Mouse (Mus musculus) left cerebral cortex, postnatal 36 days (tissue): ENCODE data around the gene Ptprm. TPM values are rescaled to one million over a fixed set of nuclear protein-coding genes. Genes with fewer than 3 reads are reported as not detected.

Source experiments
- DNase-seq, 2 experiments: peaks; one replicate each; pipeline ENCODE4 v3.0.0; 2021 to 2022; ENCODE audit warnings: low spot score in 2 of 2, mixed read lengths in 1 of 2
- intact Hi-C: fragments of 180-260 bp; cut with DNase I; formaldehyde crosslinking; loops from one replicate; pipeline ENCODE4 v1.15.1; 2025
- total RNA-seq, 2 experiments: library from RNA; stranded (reverse); gene quantifications; 2 replicates each; pipeline ENCODE4 v1.2.3; 2021

Gene Ptprm
- total RNA-seq, 2 experiments from 2014 or later, result 34.1 to 41.6 TPM

DNA sequence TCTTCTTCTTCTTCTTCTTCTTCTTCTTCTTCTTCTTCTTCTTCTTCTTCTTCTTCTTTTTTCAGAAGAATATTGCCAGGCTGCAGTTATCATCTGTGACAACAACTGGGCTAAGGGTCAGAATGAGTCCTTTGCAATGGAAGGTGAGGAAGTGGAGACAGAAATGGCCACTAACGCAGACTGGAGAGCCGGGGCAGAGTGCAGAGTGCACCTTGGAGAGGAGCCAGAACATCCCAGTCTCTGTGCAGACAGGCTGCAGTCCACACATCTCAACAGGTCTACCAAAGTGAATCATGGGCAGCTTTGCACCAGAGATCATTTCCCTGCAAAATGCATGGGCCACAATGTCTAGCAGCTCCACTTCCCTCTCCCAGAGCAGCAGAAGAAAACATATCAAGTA, 239.4 kb downstream of the Ptprm start:
- intact Hi-C loops, result no loop called here
- no peak for DNase-seq

DNA sequence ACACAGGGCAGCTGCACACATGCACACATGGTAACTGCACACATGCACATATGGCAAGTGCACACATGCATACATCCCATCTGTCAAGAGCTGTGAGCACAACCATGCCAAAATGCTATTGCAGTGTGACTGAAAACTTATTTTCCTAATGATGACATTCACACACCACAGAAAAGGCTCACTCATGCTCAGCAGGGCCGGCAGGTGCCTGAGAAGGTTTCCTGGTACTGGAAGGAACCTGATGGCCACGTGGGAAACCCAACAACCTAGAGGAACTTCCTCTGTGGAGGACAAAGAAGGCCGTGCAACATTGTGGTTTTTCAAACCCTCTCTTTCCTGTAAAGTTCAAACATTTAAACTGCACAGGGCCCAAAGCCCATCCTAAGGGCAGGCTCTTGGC, 241.6 kb downstream of the Ptprm start:
- intact Hi-C loops, result no loop called here
- DNase-seq, result no peak

DNA sequence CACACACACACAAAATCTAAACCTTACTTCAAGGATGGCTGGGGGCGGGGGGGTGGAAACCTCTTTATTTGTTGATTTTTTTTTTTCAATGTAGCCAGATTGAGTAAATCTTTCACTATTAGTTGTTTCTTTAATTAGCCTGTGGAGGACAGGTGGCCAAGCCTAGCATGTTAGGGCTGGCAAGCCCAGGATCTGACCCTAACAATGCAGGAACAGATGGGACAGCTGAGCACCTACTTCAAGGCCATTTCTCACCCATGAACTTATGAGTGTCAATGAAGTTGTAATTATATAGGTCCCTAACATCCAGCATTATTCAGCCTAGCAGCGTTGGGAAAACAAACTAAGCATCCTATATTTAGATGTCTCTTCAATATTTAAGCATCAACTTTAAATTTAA, 248.1 kb downstream of the Ptprm start:
- intact Hi-C loops, result no loop called here
- no peak for DNase-seq

DNA sequence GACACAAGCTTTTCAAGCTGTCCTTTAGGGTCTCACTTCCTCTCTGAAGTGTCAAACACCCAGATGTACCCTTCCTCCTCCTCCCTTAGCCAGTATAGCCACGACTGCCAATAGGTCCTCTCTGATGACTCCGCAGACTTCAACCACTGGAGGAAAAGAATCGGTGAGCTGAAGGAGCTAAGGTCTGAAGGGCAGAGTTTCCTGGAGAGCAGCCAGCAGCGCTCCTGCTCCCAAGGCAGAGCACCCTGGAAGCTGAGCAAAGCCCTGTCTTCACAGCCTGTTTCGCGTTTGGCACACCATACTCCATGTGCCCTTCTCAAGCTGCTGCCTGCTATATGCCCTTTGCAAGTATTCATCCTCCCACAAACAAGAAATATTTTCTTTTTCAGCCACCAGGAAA, 252.2 kb downstream of the Ptprm start:
- no peak for DNase-seq
- intact Hi-C loops, result no loop called here

DNA sequence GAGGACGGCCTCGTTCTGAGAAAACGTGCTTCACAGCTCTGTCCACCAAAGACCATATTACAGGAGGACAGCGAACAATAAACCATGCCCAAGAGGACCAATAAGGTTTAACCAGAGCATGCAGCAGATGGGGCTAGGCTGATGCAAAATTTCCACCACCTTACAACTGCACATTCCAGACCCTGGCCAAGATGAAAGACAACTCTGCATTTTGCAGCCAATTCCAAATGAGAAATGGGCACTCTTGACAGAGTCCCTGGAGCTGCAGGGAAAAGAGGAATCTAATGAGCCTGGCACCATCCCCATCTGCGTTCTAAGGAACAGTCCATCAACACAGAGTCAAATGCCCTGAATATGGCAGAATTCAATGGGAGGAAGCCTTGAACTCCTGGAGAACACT, 263.3 kb downstream of the Ptprm start:
- intact Hi-C loops, result no loop called here
- DNase-seq, result no peak

DNA sequence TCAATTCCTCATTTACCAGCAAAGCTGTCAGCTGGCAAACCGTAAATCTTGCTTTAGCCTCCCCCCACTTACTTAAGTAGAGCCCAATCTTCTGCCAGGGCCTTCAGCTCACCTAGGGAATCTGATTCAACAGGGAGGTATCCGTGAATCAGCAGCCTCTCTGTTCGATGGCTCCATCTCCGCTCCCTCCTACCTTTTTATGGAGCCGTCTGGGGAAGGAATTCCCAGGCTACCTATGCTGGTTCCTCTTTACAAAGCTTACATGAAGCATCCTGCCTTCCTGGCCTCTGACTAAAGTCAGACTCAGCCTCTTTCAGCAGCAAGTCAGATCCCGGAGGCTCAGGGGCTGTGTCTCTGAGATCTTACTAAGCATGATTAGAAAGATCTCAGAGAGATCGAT, 264.1 kb downstream of the Ptprm start:
- DNase-seq, result no peak
- intact Hi-C loops, result no loop called here

DNA sequence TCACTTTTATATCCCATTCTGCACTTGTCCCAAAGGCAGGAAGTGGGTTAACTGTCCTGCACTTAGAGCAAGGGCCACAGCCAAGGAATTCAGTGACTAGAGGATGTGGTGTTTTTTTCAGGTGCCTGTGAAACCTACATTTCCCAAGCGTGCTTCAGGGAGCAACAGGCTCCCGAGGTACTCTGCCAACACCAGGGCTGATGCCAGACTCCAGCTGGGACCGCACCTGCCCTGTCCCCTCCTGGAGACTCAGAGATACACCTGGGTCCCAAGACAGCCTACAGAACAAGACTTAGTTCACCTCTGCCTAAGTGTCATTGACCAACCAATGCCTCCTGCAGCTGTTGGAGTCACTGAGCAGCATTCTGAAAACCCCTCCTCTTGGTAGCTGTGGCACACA, 264.6 kb downstream of the Ptprm start:
- intact Hi-C loops, result no loop called here

DNA sequence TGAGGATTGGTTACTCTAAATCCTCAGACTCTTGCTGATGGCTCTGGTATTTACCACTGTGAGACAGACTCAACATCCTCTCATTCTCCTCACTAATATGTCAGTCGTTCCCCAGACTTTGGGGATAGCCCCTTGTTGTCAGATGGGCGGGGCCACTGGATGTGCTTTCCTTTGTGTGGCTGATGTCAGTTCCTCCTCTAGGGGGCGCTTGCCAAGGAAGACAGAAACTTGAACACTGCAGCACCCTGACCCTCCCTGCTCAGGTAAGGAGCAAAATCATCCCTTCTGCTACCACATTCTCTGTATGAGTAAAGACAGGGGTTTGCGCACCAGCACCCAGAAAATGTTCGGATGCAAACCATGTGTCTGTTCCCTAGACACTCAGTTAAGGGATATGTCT, 266.7 kb downstream of the Ptprm start:
- intact Hi-C loops, result no loop called here
- DNase-seq, result no peak

More for the DNA sequence above, 264.6 kb downstream of the Ptprm start:
- DNase-seq, result no peak

DNA sequence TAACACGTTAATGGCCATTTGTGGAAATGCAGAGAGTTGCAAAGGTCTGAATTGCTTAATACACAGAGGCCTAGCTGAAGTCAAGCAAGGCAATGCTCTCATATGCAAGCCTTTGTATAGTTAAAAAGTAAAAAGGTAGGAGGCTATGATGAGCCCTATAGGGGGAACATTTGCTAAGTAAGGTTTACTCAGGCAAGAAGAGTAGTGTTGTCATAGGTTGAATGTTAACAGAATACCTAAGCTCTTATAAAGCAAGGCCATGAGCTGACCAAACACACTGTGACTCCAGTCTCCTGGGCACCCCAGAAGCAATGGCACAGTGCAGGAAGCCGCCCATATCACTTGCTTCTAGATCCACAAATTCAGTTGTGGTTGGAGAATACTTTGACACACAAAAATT, 267.4 kb downstream of the Ptprm start:
- intact Hi-C loops, result no loop called here

DNA sequence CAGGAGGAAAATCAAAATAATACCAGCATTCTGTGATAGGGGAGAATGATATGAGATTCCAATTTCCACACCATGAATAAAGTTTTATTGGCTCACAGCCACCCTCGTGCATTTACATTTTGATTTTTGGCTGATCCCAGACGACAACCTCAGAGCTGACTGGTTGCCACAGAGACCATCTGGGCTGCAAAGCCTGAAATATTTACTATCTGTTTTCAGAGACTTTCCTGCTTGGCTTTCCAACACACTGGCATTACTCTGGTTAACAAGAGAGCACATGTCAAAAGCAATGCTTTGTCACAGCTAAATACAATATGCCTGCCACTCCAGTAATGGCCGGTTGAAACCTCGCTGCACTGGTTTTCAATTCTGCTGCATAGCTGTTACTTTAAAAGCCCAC, 269.8 kb downstream of the Ptprm start:
- DNase-seq, result no peak

More for the DNA sequence above, 267.4 kb downstream of the Ptprm start:
- no peak for DNase-seq

DNA sequence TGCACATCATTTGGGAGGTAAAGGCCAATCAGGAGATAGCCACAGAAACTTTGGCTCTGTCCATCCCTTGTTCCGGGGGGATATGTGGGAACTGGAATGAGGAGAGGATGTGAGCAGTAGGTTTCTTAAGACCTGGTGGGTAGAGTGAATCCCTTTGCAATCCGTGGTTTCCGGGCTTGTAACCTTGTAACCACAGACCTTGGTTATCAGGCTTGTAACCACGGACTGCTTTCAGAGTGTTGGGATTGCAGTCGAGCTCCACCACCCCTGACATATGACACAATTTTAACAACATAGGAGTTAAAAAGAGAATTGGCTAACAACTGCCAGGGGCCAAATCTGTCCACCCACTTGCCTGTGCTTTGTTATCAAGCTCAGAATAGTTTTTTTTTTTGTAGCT, 270.2 kb downstream of the Ptprm start:
- DNase-seq, result no peak
- intact Hi-C loops, result no loop called here

More for the DNA sequence above, 269.8 kb downstream of the Ptprm start:
- intact Hi-C loops, result no loop called here

DNA sequence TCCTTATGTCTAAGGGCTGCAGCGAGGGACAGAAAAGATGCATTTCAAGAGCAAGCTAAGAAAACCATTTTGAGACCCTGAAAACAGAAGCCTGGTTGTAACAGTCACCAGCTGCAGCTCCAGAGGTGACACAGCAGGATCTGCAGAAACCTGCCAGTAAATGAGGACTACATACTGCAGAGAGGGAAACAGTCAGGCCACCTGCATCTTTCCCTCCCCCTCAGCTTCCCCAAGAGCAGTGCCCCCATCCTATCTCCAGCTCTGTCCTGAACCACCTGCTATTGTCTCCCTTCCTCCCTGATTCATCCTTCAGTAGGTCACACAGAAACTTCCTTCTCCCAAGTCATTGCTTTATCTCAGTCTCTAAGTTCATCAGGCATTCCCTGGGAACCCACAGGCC, 274.7 kb downstream of the Ptprm start:
- no peak for DNase-seq
- intact Hi-C loops, result no loop called here

DNA sequence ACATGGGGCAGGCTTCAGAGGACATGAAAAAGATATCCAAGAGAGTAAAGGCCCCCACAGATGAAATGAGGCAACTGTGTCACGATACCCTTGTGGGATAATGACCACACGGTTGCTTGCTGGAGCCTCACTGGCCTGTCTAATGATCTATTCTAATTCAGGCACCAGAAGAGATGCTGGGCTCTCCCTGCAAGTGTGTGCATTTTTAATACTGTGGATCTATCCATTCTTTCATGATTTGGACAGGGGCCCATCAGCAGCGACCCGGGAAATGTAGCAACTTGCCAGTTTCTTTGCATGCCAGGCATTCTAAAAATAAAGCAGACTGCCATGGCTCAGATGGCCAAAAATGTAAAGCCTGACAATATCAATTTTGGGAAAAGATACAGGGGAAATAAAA, 280.7 kb downstream of the Ptprm start:
- no peak for DNase-seq
- intact Hi-C loops, result no loop called here

DNA sequence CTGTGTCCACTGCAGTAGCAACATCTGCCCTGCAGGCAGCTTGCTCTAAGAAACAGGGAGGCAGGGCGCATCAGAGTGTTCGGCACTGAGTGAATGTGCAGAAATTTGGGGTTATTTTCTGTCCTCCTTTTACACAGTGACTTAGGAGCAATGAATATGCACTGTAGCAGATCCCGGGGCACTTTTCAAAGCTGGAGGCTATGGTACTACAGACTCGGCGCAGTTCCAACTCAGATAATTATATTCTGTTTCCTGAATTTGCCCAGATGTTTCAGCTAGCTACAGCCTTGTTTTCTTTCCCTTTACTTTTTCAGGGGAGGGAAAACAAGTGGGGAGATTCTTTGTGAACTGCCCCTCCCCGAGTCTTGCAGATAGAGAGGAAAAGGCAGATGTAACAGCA, 281.1 kb downstream of the Ptprm start:
- DNase-seq, result no peak
- intact Hi-C loops, result no loop called here

DNA sequence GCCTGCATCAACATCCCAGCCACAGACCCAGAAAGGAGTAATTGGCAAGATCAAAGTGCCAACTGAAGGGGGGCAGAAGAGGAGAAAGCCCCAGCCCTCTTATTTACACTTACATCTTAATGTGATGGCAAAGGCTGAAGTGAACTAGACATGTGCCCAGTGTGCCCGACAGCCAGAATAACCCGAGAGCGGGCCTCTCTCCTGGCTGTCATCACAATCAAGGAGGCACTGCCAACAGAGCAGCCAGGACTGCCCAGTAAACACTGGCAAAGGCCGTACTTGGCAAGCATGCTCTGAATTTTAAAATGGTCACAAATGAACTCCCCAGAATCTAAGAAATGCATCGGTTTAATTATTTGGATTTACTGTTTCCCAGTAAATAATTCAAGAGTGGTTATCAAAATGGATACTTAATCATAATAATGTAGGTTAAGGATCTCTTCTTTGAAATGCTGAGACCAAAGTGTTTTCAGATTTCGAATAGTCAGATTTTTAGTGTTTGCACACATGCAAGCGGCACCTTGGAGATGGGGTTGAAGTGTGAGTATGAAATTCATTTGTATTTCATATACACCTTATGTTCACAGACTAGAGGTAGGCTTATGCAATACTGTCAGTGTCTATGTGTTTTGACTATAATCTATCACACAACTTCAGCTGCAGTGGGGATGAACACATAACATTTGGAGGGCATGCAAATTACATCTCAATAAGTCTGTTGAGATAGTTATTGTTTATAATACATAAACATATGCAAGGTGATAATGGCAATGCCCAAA, 282.8 kb downstream of the Ptprm start:
- DNase-seq, result no peak
- intact Hi-C loops, result no loop called here

DNA sequence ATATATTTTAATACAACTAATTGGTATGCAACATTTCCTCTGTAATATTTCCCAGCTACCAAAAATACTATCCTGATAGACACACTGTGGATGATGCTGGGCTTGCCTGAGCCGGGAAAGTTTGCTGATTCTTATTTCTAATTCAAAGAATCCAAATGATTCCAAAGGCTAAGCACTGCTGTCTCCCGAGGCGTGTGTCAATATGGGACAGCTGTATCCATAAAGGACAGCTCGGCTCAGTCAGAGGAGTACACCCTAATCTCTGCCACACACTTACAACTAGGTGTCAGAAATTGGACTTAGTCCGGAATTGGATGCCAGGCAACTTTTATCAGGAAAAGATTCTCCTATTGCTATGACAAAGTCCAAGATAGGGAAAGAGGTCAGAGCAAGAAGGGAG, 290.6 kb downstream of the Ptprm start:
- intact Hi-C loops, result no loop called here
- DNase-seq, result no peak

DNA sequence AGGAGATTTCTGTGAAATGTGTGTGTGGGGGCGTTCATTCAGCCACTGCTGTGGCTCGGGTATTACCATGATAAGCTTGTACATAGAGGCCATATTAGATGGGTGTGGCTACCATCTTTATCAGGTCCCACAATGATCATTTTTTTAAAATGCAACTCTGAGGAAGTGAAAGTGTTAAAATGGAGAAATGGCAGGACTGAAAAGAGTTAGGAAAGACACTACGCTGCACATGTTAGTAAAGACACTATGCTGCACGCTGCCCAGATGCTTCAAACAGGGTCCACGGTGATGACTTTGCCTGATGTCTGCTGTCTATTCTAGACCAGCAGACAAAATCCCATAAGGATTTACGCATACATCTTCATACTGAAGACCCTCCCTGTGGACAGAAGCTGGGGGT, 298.6 kb downstream of the Ptprm start:
- intact Hi-C loops, result no loop called here
- DNase-seq, result no peak

DNA sequence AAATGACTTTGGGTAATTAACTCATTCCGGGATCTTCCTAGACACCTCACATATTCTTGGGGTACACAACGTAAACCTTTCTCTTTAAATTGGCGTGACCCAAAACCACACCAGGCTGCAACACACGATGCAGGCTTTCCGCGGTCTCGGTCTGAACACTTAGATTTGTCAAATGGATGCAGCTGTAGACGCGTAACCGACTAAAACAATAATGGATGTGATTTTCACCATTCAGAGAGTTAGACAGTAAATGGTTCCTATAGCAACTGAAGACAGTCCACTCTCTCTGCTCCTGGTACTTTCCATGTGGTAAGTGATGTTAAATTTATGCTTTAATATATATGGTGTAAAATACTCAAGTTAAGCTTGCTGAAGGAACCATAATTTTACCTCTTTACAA, 300.1 kb downstream of the Ptprm start:
- intact Hi-C loops, result no loop called here
- no peak for DNase-seq

DNA sequence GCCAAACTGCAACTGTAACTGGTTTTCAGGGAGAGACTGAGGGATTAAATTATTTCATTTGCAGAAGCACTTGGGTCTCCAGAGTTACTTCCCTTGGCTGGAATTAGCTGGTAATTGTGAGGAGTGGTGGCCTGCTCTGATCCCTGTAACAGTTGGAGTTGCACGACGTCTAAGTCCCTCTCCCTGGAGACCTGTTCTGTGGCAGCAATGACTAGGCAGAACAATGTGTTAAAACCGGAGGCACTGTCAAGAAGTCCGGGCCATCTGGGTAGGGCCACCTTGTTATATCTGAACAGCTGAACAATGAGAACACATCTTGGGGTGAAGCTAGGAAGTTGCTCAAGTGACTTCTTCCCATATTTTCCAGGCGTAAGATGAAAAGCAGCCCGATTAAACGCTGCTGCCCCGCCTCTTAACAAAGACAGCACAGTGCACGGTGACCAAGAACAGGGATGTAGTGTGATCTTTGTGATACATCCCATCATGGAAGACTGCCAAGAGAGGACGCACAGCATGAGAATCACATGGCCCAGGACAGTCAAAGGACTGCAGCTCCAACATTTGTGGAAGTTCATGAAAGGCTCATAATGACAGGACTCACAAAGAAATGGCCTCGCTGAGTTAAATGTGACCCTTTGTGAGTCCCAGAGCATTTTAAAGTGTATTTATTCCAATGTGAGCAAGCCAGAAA, 301.5 kb downstream of the Ptprm start:
- DNase-seq, result no peak
- intact Hi-C loops, result no loop called here

DNA sequence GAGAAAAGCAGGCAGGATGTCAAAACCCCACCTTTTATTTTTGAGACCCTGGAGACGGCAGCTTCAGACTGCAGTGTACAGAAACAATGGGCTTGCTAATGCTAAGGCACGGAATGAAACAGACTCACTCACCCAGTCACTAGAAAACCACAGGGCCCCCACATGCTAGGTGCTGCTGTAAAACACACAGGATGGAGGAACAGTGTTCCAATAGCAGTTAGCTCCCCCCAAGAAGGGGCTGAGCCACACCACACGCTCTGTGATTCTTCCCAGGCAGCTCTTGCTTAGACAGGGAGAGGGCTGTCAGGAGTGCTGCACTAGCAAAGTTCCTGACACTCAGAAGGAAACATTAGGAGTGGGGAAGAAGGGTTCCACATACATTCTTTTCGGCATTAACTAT, 306.6 kb downstream of the Ptprm start:
- intact Hi-C loops, result no loop called here
- DNase-seq, result no peak

DNA sequence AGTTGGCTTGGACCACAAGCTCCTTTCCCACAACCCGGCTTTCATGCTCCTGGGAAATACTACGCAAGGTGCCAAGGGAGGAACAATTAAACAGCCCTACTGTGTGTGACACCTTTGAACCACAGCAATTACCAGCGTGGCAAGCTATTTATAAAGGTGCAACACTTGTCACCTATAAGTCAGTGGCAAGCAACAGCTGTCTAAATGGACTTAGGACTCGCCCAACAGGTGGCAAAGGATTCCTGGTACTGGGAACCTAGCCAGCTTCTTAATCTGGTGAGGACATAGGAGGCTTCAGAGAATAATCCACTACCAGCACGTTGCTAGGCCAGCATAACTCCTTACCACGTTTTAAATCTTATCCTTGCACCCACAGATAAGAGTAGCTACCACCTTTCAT, 315.7 kb downstream of the Ptprm start:
- intact Hi-C loops, result no loop called here
- no peak for DNase-seq

DNA sequence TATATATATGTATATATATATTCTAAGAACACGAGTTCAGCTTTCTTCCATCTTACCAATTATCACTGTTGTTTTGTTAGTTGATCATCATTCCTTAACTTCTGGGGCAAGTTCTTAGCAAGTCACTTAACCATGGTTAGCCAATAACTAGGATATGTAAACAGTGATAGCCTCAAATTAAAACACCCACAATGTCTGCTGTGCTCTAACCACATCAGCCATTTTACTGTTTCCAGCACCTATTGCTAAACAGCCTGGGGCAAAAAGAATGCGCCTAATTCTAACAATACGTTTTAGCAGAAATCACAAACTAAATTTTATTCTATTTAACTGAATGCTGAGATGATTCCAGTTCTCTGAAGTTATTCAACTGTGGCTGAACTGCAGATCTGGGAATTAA, 320.7 kb downstream of the Ptprm start:
- DNase-seq, result no peak
- intact Hi-C loops, result no loop called here
